Mouse (Mus musculus) kidney, embryonic 14.5 days (tissue): ENCODE measurements around the gene Jup. TPM values are rescaled to one million over a fixed set of nuclear protein-coding genes. Genes with fewer than 3 reads are reported as not detected.
"Not testable (repeated sequence)": the region's sequence is repeated elsewhere in the genome, so short reads cannot be mapped to it uniquely, and the experiment has no call there.

Experiments
- ATAC-seq: fragments of 200-750 bp; cut with Nextera tagmentation; 2 replicates; pipeline ENCODE4 v1.8.0; 2017; ENCODE audit warnings: moderate number of reproducible peaks, mild to moderate bottlenecking, moderate TSS enrichment, moderate library complexity; ENCODE audit not compliant: low FRiP score, low TSS enrichment
- H3K27ac ChIP-seq: fragments of 300-500 bp; sonication (generic); 2 replicates; pipeline ENCODE4 v1.5.1; 2014; ENCODE audit warnings: low read depth, mild to moderate bottlenecking, low read length, moderate library complexity, mixed read lengths
- H3K27me3 ChIP-seq: fragments of 300-500 bp; sonication (generic); 2 replicates; pipeline ENCODE4 v1.6.1; 2014; ENCODE audit warnings: mild to moderate bottlenecking, low read length; ENCODE audit not compliant: control insufficient read depth, insufficient read depth
- H3K36me3 ChIP-seq: fragments of 300-500 bp; sonication (generic); 2 replicates; pipeline ENCODE4 v1.6.1; 2014; ENCODE audit warnings: low read length, mixed read lengths; ENCODE audit not compliant: control insufficient read depth, insufficient read depth
- H3K4me1 ChIP-seq: fragments of 300-500 bp; sonication (generic); 2 replicates; pipeline ENCODE4 v1.6.1; 2014; ENCODE audit warnings: low read length, mixed read lengths; ENCODE audit not compliant: control insufficient read depth, insufficient read depth
- H3K4me2 ChIP-seq: fragments of 300-500 bp; sonication (generic); replicated peaks from 2 replicates; pipeline ENCODE4 v1.6.1; 2014; ENCODE audit warnings: low read depth, mild to moderate bottlenecking, low read length
- H3K4me3 ChIP-seq: fragments of 300-500 bp; sonication (generic); 2 replicates; pipeline ENCODE4 v1.5.1; 2014; ENCODE audit warnings: mild to moderate bottlenecking, low read length
- H3K9ac ChIP-seq: fragments of 300-500 bp; sonication (generic); 2 replicates; pipeline ENCODE4 v1.6.1; 2014; ENCODE audit warnings: low read depth, mild to moderate bottlenecking, low read length, moderate library complexity
- H3K9me3 ChIP-seq: fragments of 300-500 bp; sonication (generic); 2 replicates; pipeline ENCODE4 v1.6.1; 2016; ENCODE audit warnings: low read length; ENCODE audit not compliant: control insufficient read depth
- whole genome bisulfite sequencing: fragments of 180-500 bp; shearing (Covaris S2); extraction: QIAGEN DNeasy Blood & Tissue Kit; methylation state at CpG from one replicate; pipeline ENCODE4 v1.1.7; 2014; 5-methylcytosine and 5-hydroxymethylcytosine counted together
- polyA plus RNA-seq: library from polyadenylated mRNA; unstranded; fragments of >200 nt; fragmentation: Nextera tagmentation; extraction: Ambion mirVana; gene quantifications from 2 replicates; pipeline ENCODE4 v1.2.1, GENCODE M21; 2014

Gene Jup
- polyA plus RNA-seq, 1 experiment from 2014 or later, result 84.7 TPM

- Histone ChIP-seq H3K4me1 (no peaks in the 10 kb centered on the region), H3K4me2 (no peak overlapping the region), H3K4me3 (no peak overlapping the region), H3K36me3 (no peaks in the 10 kb centered on the region), H3K27ac (no peak overlapping the region), H3K9ac (no peak overlapping the region), H3K9me3 (no peaks in the 10 kb centered on the region), H3K27me3 (no peaks in the 10 kb centered on the region)
- WGBS, result 72% methylated on average over 9 of the region's 9 CpGs
- 0 out of 2 replicates have a peak, but pooled peaks have one; percentile 37 for ATAC-seq
Observed at GRCm38 (mm10) chr11:100332766-100333515, 64.6 kb downstream of the Jup start.

- not testable (repeated sequence) for H3K4me1 ChIP-seq, H3K36me3 ChIP-seq, H3K4me3 ChIP-seq, H3K9ac ChIP-seq, H3K27me3 ChIP-seq, H3K4me2 ChIP-seq, H3K9me3 ChIP-seq, ATAC-seq, H3K27ac ChIP-seq
- 54% methylated on average over 8 of the region's 8 CpGs for WGBS
Observed at GRCm38 (mm10) chr11:100330816-100331375, 66.7 kb downstream of the Jup start.

- no peak for ATAC-seq
- 41% methylated on average over 16 of the region's 16 CpGs for WGBS
- H3K9me3 ChIP-seq, result no peaks in the 10 kb centered on the region
Observed at GRCm38 (mm10) chr11:100330235-100330634, 67.3 kb downstream of the Jup start.

GRCm38 (mm10) chr11:100327761-100328160, 69.8 kb downstream of the Jup start:
- 86% methylated on average over 6 of the region's 6 CpGs for WGBS

More at GRCm38 (mm10) chr11:100330235-100330634, 67.3 kb downstream of the Jup start:
- Histone ChIP-seq H3K36me3 (no peaks in the 10 kb centered on the region), H3K4me1 (no peaks in the 10 kb centered on the region), H3K27me3 (no peaks in the 10 kb centered on the region), H3K27ac (no peak overlapping the region), H3K9ac (no peak overlapping the region), H3K4me2 (no peak overlapping the region; the same call in 1 of the 2 replicates), H3K4me3 (no peak overlapping the region)

GRCm38 (mm10) chr11:100327316-100327715, 70.2 kb downstream of the Jup start:
- no peaks in the 10 kb centered on the region for H3K27me3 ChIP-seq
- no peak for ATAC-seq
- no peak overlapping the region for H3K4me3 ChIP-seq
- WGBS, result 83% methylated on average over 11 of the region's 11 CpGs
- H3K27ac ChIP-seq, result no peak overlapping the region
- no peak overlapping the region for H3K4me2 ChIP-seq
- H3K9ac ChIP-seq, result no peak overlapping the region
- H3K4me1 ChIP-seq, result no peaks in the 10 kb centered on the region
- H3K9me3 ChIP-seq, result no peaks in the 10 kb centered on the region
- H3K36me3 ChIP-seq, result peaks cover 4% of the 10 kb centered on the region

More at GRCm38 (mm10) chr11:100327761-100328160, 69.8 kb downstream of the Jup start:
- Histone ChIP-seq H3K4me1 (no peaks in the 10 kb centered on the region), H3K4me3 (no peak overlapping the region), H3K27ac (no peak overlapping the region), H3K9me3 (no peaks in the 10 kb centered on the region), H3K27me3 (no peaks in the 10 kb centered on the region), H3K36me3 (no peaks in the 10 kb centered on the region), H3K9ac (no peak overlapping the region), H3K4me2 (no peak overlapping the region)
- no peak for ATAC-seq

- Histone ChIP-seq H3K4me3 (no peak overlapping the region), H3K27me3 (no peaks in the 10 kb centered on the region), H3K4me1 (no peaks in the 10 kb centered on the region; the same call in 1 of the 2 replicates), H3K9me3 (no peaks in the 10 kb centered on the region), H3K36me3 (peaks cover 18% of the 10 kb centered on the region), H3K27ac (no peak overlapping the region), H3K9ac (no peak overlapping the region), H3K4me2 (no peak overlapping the region)
- ATAC-seq, result no peak
- WGBS, result 86% methylated on average over 11 of the region's 11 CpGs
Observed at GRCm38 (mm10) chr11:100325062-100325629, 72.4 kb downstream of the Jup start.

GRCm38 (mm10) chr11:100323578-100323977, 74.0 kb downstream of the Jup start:
- no peak overlapping the region for H3K4me2 ChIP-seq
- H3K9me3 ChIP-seq, result no peaks in the 10 kb centered on the region
- no peaks in the 10 kb centered on the region for H3K27me3 ChIP-seq
- no peak overlapping the region for H3K9ac ChIP-seq
- ATAC-seq, result no peak
- peaks cover 18% of the 10 kb centered on the region for H3K36me3 ChIP-seq
- H3K27ac ChIP-seq, result no peak overlapping the region
- no peak overlapping the region for H3K4me3 ChIP-seq
- no peaks in the 10 kb centered on the region; the same call in 1 of the 2 replicates for H3K4me1 ChIP-seq
- 21% methylated on average over 3 of the region's 3 CpGs for WGBS

GRCm38 (mm10) chr11:100322591-100323258, 74.8 kb downstream of the Jup start:
- Histone ChIP-seq H3K4me3 (no peak overlapping the region), H3K27me3 (no peaks in the 10 kb centered on the region), H3K4me1 (no peaks in the 10 kb centered on the region; the same call in 1 of the 2 replicates), H3K27ac (no peak overlapping the region), H3K4me2 (no peak overlapping the region), H3K9me3 (no peaks in the 10 kb centered on the region), H3K36me3 (peaks cover 18% of the 10 kb centered on the region), H3K9ac (no peak overlapping the region)
- WGBS, result 66% methylated on average over 3 of the region's 3 CpGs
- no peak for ATAC-seq
